Mouse (Mus musculus): ENCODE data around the gene Pecam1.

Pecam1 gene

DNA sequence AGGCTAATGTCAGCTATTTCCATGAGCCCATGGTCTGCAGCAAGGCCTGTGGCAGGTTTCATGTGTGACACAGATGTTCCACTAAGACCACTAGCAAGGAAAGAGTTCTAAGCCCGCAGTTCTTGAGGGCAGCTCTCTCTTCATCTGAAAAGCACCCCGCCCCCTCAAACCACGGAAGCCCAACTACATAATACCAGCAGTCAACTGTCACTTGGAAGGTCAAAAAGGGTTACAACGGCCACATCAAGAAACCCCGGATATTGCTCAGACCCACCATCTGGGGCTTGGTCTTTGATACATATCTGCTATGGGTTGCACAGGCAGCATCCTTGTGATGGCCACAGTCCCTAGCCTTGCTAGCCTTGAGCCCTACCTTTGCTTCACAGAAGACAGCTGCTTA, 62.1 kb downstream of the Pecam1 start:
- no peak for DNase-seq

DNA sequence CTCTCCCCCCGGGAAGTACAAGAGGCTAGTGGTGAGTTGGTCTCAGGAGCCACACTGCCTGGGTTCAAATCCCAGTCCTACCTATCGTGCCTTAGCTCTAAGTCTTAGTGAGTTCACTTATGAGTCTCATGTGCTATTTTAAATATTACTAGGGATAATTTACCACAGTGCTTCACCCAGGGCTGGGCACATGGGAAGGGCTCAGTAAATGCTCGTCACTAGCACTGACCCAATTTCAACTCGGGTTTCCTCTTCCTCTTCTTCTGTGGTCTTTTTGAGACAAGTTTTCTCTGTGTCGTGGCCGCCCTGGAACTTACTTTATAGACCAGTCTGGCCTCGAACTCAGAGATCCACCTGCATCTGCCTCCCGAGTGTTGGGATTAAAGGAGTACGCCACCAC, 63.1 kb downstream of the Pecam1 start:
- no peak for DNase-seq

DNA sequence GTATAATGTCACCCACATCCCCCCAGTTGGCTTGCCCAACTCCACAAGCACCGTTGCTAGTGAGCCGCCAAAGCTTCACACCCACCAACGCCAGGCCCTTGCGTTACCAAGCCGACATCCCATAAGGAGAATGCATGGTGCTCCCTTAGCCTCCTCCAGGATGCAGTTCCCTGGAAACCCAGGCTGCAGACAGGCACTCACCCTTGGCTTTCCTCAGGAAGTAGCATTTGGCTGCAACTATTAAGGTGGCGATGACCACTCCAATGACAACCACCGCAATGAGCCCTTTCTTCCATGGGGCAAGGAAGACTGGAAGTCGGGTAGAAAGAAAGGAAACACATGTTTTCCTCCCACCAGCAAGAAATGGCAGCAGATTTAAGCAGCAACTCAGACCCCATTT, 66.4 kb downstream of the Pecam1 start:
- DNase-seq = no peak

DNA sequence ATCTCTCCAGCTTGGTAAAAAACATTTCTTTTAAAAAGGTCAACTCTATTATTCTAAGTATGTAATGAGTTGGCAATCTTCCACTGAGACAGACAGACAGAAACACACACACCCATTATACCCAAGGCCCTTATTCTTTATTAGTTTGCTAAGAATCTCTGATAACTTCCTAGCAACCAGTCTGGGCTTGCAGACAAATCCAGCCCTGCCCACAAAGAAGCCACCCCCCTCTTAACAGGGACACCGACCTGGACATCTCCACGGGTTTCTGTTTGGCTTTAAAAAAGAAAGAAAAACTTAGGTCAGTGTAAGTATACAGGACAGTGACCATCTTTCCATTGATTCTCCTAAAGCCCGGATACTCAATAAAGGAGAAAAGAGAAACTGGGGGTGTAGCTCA, 67.1 kb downstream of the Pecam1 start:
- DNase-seq = no peak

DNA sequence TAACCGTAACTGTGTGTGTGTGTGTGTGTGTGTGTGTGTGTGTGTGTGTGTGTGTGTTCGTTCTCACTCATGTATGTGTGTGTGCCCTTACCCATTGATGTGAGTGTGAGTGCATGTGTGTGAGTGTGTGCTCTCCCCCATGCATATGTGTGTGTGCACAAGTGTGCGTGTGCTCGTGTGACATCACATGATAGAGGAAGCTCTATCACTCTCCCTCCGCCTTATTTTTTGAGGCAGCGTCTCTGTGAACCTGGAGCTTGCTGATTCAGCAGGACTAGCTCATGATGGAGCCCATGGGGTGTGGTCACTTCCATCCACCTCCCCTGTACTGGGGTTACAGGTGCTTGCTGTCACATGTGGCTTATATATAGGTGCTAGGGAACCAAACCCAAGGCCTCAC, 69.3 kb downstream of the Pecam1 start:
- DNase-seq = no peak

DNA sequence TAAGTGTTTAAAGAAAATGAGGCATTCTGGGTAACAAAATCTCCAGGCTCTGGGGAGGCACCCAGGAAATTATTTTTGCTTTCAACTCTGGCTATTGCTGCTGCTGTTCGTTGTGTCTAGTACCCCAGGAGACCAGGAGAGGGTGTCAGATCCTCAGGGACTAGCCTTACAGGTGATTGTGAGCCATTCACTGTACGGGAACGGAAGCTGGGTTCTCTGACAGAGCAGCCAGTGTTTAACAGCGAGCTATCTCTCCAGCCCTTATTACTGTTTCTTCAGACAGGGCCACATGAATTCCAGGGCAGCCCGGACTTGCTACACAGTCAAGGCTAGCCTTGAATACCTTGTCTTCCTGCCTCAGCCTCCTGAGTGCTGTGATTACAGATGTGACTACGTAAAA, 70.6 kb downstream of the Pecam1 start:
- no peak for DNase-seq

DNA sequence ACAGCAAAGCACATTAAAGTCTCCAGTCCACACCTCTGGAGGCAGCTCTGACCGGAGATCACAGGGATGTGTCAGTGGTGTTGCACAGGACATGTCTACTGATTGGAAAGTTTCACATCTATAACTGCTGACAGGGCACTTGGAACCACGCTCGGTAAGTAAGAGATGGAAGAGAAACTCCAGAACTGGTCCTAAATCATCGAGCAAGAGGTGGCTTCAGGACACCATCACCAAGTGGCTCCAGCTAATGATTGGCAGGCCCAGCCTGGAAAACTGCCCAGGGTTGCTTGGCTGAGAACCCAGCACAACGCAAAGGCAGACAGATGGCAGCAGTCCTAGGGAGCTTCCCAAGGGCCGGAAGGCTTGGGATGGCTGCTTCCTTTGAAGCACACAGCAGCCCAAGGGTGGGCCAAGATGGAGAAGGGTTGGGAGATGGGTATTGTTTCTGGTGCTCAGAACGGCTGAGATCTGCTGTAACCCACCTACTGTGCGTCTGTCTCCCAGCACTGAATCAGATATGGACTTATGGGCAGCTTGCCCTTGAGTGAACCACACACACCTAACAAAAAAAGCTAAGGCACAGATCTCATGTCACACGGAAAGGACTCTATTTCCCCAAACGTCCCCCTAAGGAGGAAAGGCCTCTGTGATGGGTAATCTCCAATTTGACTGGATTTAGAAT, 72.4 kb downstream of the Pecam1 start:
- peak; percentile 80 for DNase-seq

DNA sequence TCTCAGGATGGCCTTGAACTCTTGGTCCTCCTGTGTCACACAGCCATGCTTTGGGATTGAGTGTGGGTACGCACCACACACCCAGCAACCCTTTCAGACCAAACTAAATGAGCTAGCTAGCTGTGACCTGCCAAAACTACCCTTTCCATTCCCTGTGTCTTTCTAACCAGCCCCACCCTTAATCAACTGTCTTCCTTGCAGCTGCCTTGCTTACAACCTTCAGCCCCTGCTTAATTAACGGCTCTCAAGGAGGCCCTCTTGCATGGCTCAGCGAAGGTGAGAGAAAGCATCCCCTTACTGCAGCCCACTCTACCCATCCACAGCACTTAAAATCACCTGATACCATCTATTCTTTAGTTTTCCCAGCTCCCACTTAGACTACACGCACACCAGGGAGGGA, 73.1 kb downstream of the Pecam1 start:
- no peak for DNase-seq

DNA sequence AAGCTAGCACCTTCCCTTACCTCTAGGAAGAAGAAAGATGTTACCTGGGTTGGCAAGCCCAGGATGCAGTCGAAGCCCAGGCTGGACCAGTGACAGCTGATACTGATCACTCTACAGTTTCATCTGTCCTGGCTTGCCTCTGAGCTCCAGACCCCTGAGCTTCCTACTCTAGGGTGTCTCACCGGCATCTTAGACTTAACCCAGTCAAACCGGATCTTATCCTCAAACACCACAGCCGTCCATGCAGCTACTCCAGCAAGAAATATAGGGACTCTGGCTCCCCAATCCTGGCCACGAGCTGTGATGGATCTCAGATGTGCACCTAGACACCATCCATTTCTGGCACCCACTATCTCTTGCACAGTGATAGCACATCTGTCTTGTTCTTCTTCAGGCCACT, 74.6 kb downstream of the Pecam1 start:
- no peak for DNase-seq

DNA sequence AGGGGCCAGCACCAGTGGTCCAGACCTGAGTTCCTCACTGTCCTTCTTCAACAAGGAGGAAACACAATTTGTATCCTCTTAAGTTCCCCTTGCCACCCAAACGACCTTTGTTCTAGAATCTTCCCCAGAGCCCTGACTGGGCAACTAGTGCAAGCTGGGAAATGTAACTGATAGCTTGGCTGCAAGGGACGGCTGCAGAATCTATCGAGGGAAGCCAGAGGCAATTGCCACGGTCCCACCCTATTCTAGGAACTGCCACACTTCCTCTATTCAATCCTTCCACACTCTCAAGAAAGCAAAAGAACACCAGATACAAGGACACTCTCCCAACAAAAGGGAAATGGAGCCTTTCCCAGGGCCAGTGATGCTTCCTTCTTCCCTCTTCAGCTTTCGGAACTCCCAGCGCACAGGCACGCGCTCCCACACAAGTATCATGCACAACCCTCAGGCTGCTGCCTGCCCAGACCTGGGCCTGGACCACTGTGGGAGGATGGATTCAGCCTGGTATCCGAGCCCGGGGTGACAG, 75.2 kb downstream of the Pecam1 start:
- no peak for DNase-seq

DNA sequence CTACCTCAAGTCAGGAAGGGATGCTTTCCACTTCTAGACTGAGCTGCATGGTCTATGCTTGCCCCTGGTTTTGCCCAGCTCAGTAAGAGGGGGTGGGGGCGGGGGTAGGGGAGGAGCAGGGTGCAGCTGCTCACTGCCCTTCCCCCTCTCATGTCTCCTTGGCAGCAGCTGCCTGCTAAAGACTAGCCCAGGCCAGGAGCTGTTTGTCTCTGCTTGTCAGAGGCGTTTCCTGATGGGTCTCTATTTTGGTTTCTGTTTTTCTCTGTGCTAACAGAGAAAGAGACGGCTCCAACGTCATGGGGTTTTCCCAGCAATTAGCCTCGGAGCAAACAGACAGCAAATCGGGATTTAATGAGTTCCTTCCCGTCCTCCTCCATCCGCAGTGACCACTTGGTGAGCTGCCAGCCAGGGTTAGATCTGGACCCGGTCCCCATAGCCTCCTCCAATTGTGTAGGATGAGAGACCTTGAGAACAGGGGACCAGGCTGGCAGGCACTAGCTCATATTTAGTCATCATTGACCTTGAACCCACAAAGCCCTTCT, 75.7 kb downstream of the Pecam1 start:
- peak; percentile 59 for DNase-seq

DNA sequence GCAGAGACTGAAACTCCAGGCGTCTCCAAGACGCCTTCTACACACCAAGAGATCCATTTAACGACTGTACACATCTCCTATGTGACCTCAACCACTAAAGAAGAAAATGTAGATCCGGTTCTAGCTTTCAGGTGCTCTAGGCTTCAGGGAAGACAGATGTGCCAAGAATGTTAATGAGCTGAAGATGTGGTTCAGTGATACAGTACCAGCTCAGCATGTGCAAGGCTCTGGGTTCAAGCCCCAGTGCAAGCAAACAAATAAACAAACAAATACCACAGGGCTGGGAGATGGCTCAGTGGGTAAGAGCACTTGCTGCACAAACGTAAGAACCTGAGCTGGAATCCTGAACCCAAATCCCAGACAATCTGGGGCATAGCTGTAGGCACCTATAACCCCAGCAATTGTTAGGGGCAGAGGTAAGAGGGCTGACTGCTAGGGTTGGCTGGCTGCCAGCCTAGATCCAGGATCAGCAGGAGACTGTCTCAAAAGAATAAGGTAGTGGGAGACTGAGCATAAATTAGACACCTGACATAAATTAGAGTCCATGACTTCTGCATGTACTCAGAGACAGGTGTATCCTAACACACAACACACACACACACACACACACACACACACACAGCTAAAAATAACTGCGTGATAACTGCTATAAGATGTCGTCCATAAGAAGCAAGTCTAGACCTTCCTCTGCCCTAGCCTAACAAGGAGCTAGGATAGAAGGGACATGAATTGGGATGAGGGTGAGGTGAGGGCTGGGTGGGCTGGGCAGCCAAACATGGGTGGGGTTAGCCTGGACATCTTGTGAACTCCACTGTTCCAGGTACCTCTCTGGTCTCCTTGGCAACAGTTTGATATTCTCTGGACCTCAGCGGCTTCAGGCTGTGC, 76.5 kb downstream of the Pecam1 start:
- DNase-seq = no peak

DNA sequence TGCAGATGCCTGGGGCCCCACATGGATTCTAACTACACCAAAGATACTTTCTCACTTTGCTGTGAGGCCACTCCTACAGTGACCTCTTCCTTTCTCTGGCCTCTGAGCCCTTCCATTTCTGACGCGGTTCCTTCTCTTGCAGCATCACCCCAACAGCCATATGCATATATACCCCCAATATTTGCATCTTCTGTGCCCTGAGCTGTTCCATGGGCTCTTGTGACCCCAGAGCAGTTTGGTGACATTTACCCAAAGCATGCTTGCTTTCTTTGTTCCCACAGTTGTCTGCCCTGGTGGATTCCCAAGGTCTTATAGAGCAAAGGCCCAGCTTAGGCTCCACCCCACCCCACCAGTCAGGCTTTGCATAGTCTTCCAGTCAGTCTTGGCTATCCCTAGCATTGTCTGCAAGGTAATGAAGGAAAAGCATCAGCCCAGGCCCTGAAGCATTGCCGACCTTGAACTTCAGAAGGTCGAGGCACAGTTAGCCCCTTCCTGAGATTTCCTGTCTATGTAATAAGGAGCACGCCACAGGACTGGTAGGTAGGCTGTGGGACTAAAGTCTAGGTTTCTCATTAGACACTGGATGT, 77.4 kb downstream of the Pecam1 start:
- no peak for DNase-seq

DNA sequence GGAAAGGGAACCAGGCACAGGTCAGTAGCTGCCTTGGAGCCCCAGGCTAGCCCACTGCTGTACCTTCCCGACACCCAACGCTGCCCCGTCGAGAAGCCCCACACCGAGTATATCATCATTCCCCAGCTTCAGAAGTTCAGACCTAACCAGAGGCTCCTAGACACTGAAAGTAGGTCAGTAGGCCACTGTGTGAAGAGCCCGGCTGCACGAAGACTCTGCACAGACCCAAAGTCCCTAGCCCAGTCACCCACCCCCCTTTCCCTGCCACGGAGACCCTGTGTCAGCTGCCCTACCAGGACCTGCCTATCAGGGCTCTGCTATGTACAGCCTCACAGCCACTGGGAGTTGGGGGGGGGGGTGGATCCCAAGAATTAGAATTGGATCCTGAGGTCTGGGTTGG, 78.6 kb downstream of the Pecam1 start:
- DNase-seq = no peak

DNA sequence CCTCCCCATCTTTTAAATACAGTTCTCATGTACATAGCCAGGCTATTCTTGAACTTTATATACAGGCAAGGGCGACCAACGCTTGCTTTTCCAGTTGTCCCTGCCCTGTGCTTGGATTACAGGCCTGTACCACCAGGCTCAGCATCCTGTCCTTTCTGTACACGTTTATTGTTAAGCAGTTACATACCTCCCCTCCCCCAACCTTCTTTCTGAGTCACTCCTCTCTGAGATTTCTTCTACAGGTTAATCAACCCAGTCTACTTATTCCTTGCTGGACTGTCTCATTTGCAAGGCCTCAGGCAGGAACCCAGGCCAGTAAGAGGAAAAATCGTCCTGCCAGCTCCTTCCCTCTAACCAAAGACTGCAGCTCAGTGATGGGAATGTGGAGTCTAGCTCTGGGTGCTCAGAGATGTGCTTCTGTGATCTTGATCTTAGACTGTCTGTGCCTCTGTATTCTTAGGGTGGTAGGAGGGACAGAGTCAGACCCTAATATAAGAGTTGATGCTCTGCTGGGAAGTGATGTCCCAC, 79.4 kb downstream of the Pecam1 start:
- DNase-seq = no peak

DNA sequence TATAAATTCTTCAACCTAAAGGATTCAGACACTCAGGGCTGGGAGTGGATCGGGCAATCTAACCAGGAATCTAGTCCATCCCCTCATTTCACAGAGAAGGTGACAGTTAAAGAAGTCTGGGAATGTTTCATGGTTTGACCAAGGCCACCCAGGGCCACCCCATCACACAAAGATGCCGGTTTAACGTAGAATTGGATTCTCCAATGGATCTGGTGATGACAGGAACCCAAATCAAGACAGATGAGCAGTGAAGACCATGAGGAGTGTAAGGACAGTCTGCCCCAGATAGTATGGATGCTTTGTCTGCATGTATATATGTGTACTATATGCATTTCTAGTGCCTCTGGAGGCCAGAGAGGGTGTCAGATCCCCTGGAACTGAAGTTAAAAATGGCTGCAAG, 80.2 kb downstream of the Pecam1 start:
- DNase-seq = no peak

DNA sequence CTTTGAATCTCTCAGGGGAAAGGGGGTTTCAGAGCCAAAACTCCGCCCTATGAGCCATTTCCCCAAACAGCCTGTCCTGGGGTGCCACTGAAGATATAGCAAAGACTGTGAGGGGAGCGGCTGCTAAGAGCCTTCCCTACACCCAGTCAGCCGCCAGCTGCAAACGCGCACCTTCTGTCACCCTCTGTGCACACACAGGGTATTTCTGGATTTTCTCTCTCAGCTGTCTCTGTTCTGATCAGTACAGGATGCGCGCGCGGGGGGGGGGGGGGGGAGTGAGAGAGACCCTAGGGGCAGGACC, 80.6 kb downstream of the Pecam1 start:
- no peak for DNase-seq

DNA sequence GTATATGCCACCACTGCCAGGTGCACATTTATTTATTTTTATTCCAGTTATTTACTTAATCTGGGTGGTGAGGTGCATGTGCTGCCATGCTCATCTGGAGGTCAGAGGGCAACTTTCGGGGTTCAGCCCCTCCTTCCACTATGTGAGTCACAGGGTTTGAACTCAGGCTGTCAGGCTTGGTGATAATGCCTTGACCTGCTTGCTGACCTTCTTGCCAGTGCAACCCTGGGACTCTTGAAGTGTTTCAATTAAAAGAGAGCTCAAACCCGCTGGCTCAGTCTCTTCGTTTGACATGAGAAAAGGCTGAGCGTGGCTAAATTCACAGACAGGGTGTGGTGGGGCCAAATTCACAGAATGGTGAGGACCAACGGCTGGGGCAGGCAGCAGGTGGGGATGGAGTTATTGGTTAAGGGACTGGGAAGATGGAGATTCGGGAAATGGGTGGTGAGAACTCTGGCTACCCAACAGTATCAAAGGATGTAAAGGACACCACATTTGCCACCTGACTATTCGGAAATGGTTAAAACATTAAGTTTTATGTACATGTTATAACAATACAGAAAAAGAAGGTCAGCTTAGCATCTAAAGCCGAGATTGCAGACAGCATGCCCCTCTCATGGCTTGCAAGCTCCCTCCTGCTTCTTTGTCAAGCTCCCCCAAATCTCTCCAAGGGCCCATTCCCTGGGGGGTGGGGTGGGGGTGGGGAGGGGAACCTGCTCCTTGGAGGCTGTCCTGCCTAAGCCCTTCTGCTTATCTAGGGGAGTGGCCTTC, 81.1 kb downstream of the Pecam1 start:
- no peak for DNase-seq

DNA sequence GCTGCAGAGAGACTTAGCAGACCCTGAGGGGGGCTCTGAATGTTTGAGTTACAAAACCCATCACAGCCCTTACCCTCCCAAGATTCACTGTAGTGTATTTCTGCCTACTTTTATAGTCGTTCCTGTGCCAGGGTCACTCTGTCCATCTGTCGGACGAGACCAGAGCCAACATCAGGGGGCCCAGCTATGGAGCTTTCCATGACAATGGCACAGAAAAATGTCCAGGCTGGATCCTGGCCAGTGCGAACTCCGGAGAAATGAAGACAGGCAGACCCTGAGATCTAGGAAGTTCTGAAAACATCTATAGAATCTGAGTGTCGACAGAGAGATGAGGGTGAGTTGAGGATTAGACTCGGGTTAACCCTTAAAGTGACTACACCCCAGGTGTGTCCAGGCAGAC, 82.1 kb downstream of the Pecam1 start:
- DNase-seq = no peak

DNA sequence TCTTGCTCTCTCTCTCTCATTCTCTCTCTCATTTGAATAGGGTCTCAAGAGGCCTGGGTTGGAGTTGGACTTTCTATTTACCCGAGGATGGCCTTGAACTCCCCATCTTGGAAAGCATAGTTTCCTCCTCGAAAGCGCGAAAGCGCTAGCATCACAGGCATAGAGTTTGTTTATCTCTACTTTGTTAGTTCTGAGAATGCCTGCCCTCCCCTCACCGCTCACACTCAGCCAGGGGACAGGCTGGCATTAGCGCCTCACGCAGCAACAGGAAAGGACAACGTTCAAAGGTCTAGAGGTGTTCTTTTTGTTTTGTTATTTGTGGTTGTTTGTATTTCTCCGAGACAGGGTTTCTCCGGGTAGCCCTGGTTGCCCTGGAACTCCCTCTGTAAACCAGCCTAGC, 82.6 kb downstream of the Pecam1 start:
- no peak for DNase-seq

DNA sequence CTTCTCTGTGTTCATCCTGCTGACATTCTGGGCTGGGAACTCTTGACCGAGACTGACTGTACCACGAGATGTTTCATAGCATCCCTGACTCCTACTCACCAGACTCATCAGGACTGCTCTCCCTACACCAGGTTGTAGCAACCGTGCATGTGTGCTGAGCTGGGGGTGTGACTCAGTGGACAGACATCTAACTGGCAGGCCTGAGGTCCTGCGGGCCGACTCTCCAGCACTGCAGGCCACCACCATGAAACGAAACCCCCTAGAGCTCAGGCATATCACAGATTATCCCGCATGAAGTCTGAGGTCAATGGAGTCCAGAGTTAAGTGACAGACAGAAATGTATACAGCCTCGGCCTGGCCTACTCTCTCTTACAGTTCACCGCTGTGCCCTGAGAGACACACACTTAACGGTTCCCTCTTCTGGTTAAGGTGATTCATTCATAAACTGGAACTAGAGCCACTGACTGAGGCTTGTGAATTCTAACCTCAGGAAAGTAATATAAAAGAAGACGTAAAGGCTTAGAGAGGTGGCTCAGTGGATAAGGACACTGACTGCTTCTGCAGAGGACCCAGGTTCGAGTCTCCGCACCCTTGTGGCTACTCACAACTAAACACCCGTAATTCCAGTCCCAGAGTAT, 83.8 kb downstream of the Pecam1 start:
- DNase-seq = no peak

DNA sequence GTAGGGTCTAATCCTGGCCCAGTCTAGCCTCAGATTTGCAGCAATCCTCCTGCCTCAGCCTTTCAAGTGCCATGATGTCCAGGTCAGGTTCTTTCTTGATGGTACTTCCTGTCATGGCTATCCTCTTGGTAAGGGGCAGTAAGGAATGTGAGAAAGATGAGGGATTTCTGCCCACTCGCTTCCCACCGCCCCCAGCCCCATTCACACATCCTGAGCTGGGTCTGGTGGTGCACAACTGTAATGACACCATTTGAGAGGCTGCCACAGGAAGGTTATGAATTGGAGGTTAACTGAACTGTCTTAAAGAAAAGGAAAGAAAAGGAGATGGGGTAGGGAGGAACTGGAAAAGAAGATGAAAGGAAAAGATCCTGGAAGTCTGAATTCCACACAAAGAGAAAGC, 84.6 kb downstream of the Pecam1 start:
- no peak for DNase-seq

Data from right cerebral cortex, postnatal 4 days (tissue).